Mouse (Mus musculus): ENCODE data around the gene Heatr4.
"Not testable (repeated sequence)": the region's sequence is repeated elsewhere in the genome, so short reads cannot be mapped to it uniquely, and the experiment has no call there.

Heatr4 gene

DNA sequence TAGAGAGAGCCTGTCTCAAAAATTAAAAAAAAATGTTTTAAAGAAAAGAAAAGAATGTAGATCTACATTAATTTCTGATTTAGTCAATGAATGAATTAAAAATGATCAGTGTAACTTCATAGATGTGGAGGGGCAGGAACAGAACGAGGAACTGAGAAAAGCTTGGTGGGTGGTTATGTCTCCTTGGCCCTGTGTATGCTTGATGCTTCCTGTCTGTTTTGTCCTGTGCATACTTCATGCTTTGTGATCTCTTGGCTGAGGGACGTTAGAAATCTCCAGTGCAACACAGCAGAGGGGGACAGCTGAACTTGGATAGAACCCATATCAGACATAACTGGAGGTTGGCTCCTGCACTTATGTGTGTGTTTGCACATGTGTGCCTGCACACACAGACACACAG, 12.6 kb upstream of the Heatr4 start:
- no peak for DNase-seq

DNA sequence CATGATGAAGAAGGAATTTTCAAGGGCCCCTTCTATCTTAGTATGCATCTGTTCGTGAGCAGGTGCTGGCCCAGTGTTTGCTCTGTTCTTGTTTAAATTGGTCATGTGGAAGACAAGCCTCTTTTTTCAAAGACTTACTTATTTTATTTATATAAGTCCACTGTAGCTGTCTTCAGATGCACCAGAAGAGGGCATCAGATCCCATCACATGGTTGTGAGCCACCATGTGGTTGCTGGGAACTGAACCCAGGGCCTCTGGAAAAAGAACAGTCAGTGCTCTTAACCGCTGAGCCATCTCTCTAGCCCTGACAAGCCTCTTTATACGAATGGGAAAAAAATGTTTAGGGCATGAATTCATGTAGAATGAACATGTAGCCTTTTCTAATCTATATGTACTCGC, 4.7 kb upstream of the Heatr4 start:
- no peak for DNase-seq

DNA sequence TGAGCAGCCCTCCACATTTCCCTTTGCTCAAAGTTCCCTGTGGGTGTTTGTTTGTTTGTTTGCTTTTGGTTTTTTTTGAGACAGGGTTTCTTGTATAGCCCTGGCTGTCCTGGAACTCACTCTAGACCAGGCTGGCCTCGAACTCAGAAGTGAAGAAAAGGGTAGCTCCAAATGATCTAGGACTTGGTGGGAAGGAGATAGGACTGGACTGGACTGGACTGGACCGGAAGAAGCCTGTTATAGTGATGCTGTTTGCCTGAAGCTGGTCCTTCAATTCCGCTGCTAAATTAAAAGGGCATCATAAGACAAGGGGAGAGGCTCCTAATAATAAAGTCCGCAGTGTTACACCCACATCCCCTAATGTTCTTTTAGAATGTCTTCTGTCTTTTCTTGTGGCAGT, 3.8 kb upstream of the Heatr4 start:
- no peak for DNase-seq

DNA sequence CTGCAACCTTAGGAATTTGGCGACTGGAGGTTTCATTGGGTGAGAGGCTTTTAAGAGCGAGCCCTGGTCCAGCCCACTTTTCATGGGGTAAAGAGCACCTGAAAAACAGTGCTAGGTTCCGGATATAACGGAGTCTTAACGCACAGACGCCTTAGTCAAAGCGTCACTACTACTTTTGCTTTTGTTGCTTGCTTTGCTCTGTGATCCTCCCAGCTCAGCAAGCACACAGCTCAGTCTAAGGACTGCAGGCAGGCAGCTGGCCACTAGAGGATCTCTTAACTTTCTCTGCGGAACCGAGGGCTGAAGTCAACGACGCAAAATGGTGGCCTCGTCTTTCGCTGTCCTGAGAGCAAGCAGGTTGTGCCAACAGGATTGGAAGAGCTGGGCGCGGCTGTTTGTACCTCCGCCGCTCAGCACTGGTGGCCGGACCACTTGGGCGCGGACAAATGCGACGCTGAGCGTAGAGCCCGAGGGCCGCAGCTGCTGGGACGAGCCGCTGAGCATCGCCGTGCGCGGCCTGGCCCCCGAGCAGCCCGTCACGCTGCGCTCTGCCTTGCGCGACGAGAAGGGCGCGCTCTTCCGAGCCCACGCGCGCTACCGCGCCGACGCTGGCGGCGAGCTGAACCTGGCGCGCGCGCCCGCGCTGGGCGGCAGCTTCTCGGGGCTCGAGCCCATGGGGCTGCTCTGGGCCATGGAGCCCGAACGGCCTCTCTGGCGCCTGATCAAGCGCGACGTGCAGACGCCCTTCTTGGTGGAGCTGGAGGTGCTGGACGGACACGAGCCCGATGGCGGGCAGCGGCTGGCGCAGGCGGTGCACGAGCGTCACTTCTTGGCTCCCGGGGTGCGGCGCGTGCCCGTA, 3.2 kb upstream of the Heatr4 start, which contains the start of gene Acot2:
Gene Acot2 (plus strand): TSS at position 279 of the 859 bp plus-strand sequence.
- DNase-seq = peak; percentile 83

DNA sequence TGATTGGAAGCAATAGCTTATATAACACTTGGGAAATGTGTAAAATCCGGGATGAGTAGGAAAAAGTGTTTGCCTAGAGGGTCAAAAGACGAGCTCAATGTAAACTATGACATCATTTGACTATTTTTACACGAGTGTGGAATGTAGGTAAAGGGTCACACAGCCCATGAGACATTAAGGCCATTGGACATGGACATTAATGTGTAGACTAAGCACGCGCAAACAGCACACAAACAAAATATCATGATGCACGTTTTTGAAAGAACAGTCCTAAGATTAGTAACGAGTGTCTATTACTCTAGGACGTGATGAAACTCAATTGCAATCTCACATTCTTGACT, 2.6 kb upstream of the Heatr4 start:
- DNase-seq = no peak

DNA sequence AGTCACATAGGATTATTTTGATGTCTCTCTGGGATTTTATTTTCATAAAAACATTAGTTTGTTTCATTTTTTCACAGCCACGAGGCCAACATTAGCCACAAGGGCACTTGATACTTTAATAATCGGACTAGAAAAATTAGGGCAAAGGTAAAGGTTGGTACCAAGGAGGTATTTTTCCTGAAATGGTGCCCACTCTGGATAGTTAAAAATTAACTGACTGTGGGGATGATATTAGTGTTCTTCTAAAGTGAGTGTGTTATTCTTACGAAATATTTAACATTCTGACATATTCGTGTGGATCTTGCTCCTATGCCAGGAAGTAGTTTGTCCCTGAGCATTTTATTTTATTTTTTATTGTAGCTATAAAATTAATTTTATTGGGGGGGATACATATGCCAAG, 3.0 kb downstream of the Heatr4 start:
- DNase-seq = no peak

DNA sequence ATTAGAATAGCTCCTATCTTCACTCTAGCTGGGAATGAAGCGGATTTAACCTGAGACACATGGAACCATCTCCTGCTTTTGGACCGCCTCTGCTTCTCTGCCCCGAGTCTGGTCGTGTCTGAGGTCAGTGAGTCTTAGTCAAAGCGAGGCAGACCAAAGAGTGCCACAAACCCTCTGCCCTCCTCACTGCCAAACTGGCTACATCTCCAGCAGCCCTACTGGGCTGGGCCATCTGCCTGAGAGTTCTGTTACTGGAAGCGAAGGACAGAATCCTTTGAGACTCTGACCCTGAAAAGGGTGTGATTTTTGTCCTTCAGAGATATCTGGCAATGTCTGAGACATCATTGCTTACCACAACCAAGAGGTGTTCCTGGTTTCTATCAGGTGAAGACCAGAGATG, 5.8 kb downstream of the Heatr4 start:
- DNase-seq = no peak

DNA sequence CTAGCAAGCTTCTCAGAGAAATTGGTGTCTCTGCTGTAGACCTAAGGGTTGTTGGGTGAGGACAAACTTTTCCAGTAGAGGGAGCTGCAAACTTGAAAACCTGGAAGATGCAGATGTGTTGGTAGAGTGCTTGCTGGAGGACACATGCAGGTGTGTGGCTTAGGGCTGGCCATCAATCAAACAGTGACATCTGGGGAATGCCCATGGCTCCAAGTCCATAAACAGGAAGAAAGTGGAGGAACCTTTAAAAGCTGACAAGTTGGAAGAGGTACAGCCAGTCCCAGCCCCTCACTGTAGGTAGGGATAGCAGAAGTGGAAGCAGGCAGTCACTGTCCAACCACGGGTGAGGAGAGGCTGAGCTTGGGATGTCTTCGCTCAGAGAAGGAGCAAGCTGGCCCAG, 12.5 kb downstream of the Heatr4 start:
- DNase-seq = peak; percentile 47

DNA sequence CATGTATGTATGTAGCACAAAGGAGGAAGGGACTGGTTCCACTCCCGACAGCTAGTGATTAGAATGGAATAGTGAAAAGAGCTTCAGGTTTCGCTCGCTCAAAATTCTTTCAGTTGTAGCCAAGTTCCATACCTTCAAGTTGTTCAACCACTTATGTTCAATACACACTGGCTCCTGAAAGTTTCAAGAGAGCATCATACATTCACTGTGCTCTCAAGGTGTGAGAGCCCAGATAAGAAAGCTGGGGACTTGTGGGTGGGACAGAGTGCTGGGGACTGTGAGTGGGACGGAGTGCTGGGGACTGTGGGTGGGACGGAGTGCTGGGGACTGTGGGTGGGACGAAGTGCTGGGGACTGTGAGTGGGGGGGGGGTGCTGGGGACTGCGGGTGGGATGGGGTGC, 19.4 kb downstream of the Heatr4 start:
- DNase-seq = no peak

DNA sequence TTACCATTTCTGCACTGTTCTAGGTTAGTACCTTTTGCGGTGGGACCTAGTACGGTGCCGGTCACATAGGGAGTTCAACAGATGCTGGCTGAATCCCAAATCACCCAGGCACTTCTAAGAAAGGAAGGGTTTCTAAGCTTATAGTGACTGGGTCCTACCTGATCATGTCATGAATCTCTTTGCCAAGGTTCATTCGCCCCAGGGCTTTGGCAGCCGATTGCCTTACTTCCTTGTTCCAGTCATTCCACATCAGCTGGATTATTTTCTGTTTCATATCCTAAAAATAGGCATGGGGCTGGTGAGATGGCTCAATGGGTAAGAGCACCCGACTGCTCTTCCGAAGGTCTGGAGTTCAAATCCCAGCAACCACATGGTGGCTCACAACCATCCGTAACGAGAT, 26.4 kb downstream of the Heatr4 start:
- DNase-seq = no peak

DNA sequence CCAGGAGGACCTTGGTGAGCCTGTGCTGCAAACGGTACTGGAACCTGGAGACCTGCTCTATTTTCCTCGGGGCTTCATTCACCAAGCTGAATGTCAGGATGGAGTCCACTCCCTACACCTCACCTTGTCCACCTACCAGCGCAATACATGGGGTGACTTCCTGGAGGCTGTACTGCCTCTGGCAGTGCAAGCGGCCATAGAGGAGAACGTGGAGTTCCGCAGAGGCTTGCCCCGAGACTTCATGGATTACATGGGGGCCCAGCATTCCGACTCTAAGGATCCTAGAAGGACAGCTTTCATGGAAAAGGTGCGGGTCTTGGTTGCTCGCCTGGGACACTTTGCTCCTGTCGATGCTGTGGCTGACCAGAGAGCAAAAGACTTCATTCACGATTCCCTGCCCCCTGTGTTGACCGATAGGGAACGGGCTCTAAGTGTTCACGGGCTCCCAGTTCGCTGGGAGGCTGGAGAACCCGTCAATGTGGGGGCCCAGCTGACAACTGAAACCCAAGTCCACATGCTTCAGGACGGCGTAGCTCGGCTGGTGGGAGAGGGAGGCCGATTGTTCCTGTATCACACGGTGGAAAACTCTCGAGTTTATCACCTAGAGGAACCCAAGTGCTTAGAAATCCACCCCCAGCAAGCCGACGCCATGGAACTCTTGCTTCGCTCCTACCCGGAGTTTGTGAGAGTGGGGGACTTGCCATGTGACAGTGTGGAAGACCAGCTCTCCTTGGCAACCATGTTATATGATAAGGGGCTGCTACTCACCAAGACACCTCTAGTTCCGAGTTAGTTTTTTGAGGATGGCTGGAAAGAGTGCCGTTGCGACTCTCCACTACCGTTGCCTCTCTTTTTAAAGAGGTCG, 32.7 kb downstream of the Heatr4 start:
- DNase-seq = no peak

DNA sequence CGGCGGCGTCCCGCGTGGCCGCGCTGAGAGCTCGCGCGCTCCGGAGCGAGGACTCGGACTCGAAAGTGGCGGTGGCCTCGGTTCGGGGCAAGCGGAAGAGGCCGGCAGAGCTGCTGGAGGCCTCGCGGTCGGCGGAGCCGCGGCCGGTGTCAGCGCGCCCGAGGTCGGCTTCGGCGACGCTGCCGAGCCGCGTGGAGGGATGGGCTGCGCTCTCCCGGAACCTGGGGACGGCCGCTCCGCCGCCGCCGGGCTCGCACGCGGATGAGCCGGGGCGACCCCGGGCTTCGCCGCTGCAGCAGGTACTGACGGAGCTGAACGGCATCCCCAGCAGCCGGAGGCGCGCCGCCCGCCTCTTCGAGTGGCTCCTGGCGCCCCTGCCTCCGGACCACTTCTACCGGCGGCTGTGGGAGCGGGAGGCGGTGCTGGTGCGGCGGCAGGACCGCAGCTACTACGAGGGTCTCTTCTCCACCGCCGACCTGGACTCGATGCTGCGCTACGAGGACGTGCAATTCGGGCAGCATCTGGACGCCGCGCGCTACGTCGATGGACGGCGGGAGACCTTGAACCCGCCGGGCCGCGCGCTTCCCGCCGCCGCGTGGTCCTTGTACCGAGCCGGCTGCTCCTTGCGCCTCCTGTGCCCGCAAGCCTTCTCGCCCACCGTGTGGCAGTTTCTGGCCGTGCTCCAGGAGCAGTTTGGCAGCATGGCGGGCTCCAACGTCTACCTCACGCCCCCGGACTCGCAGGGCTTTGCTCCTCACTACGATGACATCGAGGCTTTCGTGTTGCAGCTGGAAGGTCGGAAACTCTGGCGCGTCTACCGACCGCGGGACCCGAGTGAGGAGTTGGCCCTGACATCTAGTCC, 33.6 kb downstream of the Heatr4 start:
- peak; percentile 36 for DNase-seq

DNA sequence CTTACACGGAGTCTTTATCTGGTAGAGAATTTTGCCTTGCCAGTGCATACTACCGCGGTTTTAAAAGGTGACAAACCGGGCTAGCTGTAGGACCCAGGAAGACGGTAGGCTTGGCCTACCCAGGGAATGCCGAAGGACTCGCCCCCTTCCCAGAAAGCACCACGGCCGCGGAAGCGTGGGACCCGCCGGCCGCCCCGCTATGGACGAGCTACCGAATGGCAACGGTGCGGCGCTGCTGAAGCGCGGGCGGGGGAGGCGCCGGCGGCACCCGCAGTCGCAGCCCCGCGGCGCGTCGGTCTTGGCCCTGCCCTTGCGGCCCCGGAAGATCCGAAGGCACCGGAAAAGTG, 34.2 kb downstream of the Heatr4 start, which contains the start of gene Riox1:
Gene Riox1 (plus strand): TSS at position 116 of the 347 bp plus-strand sequence.
- DNase-seq = peak; percentile 83

DNA sequence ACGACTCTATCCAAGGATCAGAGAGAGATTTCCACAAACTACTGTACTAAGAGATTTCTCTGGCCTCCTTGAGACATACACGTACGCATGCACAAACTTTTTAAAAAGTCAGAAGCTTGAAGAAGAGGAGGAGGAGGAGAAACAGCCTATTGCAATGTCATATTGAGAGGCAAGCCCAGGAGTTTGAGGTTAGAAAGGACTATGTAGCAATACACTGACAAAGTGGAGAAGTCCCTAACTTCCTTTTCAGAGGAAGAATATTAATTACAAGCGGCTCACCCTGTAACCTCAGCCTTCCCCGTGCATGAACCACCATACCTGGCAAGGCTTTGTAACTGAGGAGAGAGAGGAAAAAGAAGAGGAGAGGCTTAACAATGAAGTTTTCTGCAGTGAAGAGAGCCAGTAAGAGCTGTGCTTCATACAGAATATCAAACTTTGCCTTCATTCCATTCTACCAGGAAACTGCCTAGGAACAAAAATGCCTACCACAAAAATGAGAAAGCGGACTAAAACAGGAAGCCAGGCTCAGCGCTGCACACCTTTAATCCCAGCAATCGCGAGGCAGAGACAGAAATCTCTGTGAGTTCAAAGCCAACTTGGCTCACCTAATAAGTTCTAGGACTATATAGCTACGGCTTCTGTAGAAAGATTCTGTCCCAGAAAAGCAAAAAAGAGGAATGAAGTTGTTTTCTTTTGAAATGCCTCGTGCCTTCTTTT, 34.7 kb downstream of the Heatr4 start:
- no peak for DNase-seq

DNA sequence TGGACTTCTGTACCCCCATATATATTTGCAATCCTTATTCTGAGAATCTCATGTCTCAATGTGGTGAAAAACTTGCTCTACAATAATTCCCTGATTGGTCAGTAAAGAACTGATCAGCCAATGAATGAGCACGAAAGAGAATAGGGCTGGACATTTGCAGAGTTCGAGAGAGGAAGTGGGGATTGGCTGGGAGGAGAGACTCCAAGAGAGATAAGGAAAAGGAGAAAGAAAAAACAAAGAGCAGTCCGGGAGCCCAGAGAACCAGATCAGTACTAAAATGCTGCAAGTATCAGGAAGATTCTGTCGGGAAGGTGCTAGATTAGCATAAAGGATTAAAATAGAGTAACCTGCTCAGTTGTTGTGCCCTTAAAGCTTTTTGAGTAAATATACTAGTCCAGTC, 35.6 kb downstream of the Heatr4 start:
- DNase-seq = no peak

DNA sequence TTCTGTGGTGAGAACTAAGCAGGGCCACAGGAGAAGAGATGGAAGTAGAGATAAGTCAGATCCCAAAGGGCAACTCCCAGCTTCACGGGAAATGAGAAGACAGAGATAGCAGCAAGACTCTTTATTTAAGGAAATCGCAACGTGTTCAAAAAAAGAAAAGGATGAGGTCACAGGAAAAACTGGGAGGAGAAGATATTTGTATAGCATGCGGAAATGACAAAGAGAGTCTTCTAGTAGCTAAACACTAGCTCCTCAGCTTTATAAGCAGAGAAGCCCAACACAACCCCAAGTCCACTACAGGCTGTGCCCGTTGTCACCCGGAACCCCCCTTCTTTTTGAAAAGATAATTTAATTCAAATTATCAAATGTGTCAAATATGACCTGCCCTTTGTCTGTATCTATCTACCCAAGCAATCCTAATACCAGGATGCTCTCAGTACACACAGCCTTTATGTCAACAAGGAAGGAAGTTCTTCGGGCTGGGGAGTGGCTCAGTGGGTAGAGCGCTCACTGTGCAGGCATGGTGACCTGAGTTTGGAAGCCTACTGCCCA, 37.3 kb downstream of the Heatr4 start:
- DNase-seq = no peak

DNA sequence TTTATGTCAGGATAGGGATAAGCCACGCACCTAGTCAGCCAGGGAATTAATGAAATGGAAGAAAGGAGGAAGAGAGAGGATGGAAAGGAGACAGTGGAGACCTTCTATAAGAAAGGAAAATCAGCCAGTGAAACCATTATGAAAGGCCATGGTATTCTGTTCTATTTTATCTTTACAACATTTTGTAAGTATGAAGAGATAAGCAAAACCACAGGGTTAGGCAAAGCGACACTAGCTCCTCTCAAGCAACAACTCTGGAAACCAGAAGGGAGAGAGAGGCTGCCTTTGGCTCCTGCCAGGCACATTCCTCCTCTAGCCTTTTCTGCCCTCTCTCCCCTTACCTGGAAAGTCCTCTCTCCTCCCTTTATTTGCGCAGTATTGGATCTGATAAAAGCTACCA, 42.7 kb downstream of the Heatr4 start:
- no peak for DNase-seq

DNA sequence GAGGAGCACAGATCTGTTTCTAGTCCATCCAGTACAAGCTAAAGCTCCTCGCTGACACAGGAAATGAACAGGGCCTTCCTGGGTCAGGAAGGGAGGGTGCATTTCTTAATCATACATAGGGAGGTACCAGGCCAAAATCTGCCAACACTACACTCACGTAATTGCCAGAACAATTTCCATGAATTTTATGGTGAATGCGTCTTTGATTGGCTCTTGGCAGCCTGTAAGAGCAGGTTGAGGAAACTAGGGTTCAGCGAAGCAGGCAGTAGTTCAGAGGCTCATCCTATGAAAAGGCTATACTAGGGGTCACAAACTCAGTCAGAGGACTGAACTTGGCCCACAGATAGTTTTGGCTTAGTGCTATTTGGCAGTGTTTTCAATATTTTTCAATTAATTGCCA, 44.6 kb downstream of the Heatr4 start:
- DNase-seq = no peak

DNA sequence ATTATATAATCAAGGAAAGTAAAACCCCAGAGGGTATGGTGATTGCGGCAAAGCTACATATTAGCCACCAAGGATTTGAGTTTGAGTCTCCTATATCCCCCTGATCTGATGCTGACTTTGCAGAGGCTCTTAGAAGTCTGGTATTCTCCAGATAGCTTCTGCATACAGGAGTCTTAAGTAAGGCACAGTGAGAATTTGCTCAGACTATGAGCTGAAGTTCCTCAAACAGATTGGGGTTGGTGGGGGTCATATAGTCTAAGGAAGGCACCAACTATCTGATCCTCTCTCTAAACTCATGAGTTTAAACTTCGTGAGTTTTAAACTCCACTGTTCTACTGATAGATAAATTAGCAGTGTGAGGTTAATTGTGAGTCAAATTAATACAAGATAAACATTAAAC, 45.3 kb downstream of the Heatr4 start:
- no peak for DNase-seq

DNA sequence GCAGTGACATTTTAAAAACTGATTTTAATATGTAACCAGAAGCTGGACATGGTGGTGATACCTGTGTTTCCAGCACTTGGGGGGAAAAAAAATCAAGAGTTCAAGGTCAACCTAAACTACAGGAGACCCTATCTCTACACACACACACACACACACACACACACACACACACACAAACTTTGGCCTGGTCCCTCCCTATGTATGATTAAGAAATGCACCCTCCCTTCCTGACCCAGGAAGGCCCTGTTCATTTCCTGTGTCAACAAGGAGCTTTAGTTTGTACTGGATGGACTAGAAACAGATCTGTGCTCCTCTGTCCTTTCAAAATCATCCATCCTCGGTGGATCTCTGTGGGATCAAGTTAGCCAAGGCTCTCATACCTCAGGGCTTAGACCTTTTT, 46.1 kb downstream of the Heatr4 start:
- not testable (repeated sequence) for DNase-seq

DNA sequence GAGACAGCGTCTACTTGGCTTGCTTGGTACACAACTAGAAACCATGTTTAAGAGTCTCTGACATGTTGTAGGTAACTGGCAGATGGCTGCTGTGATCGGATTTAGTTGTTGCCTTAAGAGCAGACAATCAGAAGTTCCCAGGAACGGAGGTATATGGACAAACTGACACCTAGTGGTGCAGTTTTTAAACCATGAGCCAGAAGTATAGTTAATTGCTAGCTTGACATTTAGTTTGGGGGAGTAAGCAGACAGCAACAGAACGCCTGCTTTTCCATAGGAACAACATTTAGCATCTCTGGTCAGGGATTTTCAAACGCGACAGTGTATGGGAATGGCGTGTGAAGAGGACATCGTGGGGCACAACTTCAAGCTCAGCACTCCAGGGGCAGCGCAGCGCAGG, 47.1 kb downstream of the Heatr4 start:
- no peak for DNase-seq

DNA sequence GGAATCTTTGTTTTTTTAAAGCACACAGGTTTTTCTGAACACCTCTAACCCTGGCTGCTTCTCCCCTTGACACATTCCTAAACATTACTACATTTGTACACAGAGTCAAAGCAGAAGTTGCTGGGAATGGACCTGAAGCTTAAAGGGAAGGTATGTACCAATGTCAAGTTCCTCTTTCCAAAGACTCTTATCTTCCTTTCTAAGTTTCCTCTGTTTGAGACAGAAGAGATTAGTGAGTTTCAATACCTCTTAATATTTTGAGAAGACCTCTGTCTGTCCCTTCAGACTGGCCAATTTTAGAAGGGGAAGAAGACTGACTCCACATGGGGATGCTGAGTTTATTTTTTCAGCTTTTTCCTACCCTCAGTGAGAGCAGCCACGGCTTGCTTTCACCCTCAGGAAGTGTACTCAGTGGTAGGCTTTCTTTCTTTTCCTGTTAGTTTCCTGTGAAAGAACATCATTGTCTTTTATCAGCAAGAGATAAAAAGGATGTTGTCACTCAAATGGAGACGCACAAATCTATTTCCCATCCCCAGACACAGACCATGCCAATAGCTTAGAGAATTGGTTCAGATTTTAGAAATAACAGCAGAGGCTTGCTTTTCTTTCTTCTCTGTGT, 55.4 kb downstream of the Heatr4 start:
- no peak for DNase-seq
